Mouse (Mus musculus) bone marrow macrophage, adult 2 months (primary cell): ENCODE data around the gene Efna5.

ENCODE experiments used
- CTCF ChIP-seq: IDR thresholded peaks from 2 replicates; pipeline ENCODE4 v1.5.1; 2012; ENCODE audit warnings: low read depth, mild to moderate bottlenecking, low read length, moderate library complexity
- POLR2A ChIP-seq: IDR thresholded peaks from 2 replicates; pipeline ENCODE4 v1.6.1; 2012; ENCODE audit warnings: mild to moderate bottlenecking, low read depth, low read length, borderline replicate concordance

GRCm38 (mm10) chr17:62604309-62604708 lies 276.8 kb downstream of the Efna5 start:
- TF ChIP-seq CTCF (no peak), POLR2A (no peak)
